22 mouse cellular contexts compared by ENCODE assay signal in genomic region chr17:42643416-42643815, GRCm38 (mm10). TPM values are rescaled to one million over a fixed set of nuclear protein-coding genes. Genes with fewer than 3 reads are reported as not detected.
"Had no signal": no experiment of that assay in that cellular context is flagged by ENCODE, and none has a peak within 500 bp of the region (broad histone marks: within the 10 kb centered on the region; RNA-seq: fewer than 3 reads in every experiment).

No protein-coding gene starts in this region.

- H3K9me3 ChIP-seq: midbrain, embryonic 13.5 days had no signal

- H3K27ac ChIP-seq: kidney, postnatal 0 days; liver, embryonic 14.5 days; midbrain, embryonic 13.5 days had no signal

- H3K4me2 ChIP-seq: midbrain, embryonic 13.5 days had no signal

- H3K4me1 ChIP-seq: midbrain, embryonic 13.5 days had no signal

- DNase-seq: kidney, adult 9 months; kidney, postnatal 36 days; left cerebral cortex, postnatal 4 days; lung, adult 2 months; lung, postnatal 36 days; retina, postnatal 1 day; right cerebral cortex, postnatal 4 days; spleen, adult 18-20 months; thymus, adult 18-20 months; thymus, postnatal 14 days had no signal

- H3K9ac ChIP-seq: liver, embryonic 14.5 days; midbrain, embryonic 13.5 days had no signal

- ATAC-seq: lung, postnatal 0 days; midbrain, embryonic 13.5 days had no signal

- H3K36me3 ChIP-seq: midbrain, embryonic 13.5 days had no signal

- H3K27me3 ChIP-seq: midbrain, embryonic 13.5 days had no signal

- H3K4me3 ChIP-seq: midbrain, embryonic 13.5 days; myocyte had no signal

RNA-seq across cellular contexts. Expression of gene Opn5, which starts 32.2 kb away (rescaled TPM):
- total RNA-seq: layer of hippocampus, adult 18-20 months; layer of hippocampus, postnatal 10 days; left cerebral cortex, adult 18-20 months; left cerebral cortex, postnatal 4 days; megakaryocyte progenitor cell, adult 5-6 weeks; neutrophil, adult 5-6 weeks had no signal
- polyA plus RNA-seq: liver, embryonic 14.5 days; lung, adult 2 months; lung, postnatal 0 days; myocyte; neural tube, embryonic 11.5 days; stomach, embryonic 14.5 days had no signal

RNA-seq across cellular contexts. Expression of gene Adgrf4, which starts 48.7 kb away (rescaled TPM):
- total RNA-seq: megakaryocyte progenitor cell, adult 5-6 weeks; neutrophil, adult 5-6 weeks had no signal
- polyA plus RNA-seq: lung, postnatal 0 days; myocyte had no signal
